Mouse (Mus musculus): ENCODE measurements around the gene Sept7. TPM values are rescaled to one million over a fixed set of nuclear protein-coding genes. Genes with fewer than 3 reads are reported as not detected.
A peak's percentile ranks its signal among the peaks of the same experiment; 100 is the strongest.
"Not testable (repeated sequence)": the region's sequence is repeated elsewhere in the genome, so short reads cannot be mapped to it uniquely, and the experiment has no call there.

The Sept7 gene
- polyA plus RNA-seq, 1 experiment from 2014 or later, result 137 TPM

- ATAC-seq, result no peak
- no peak overlapping the region for H3K4me2 ChIP-seq
- 71% methylated on average over 1 of the region's 1 CpGs for WGBS (ENCODE audit: insufficient replicate concordance)
These were observed 9.8 kb downstream of the Sept7 start for GRCm38 (mm10) chr9:25262087-25262486.

GRCm38 (mm10) chr9:25265795-25266194, 13.6 kb downstream of the Sept7 start:
- Histone ChIP-seq H3K27ac (no peak overlapping the region), H3K4me3 (no peak overlapping the region), H3K36me3 (peaks cover 35% of the 10 kb centered on the region), H3K4me2 (no peak overlapping the region), H3K4me1 (peaks cover 26% of the 10 kb centered on the region), H3K9ac (no peak overlapping the region), H3K27me3 (replicated peaks) (no peaks in the 10 kb centered on the region), H3K9me3 (replicated peaks) (no peaks in the 10 kb centered on the region)
- ATAC-seq, result no peak
- 86% methylated on average over 4 of the region's 4 CpGs for WGBS (ENCODE audit: insufficient replicate concordance)

More at GRCm38 (mm10) chr9:25262087-25262486, 9.8 kb downstream of the Sept7 start:
- H3K27me3 ChIP-seq (replicated peaks), result no peaks in the 10 kb centered on the region
- H3K4me3 ChIP-seq, result no peak overlapping the region
- H3K9ac ChIP-seq, result no peak overlapping the region
- no peak overlapping the region for H3K27ac ChIP-seq
- no peaks in the 10 kb centered on the region for H3K9me3 ChIP-seq (replicated peaks)
- H3K4me1 ChIP-seq, result peaks cover 21% of the 10 kb centered on the region
- peaks cover 14% of the 10 kb centered on the region for H3K36me3 ChIP-seq

- Histone ChIP-seq H3K36me3 (peaks cover 42% of the 10 kb centered on the region), H3K27ac (no peak overlapping the region), H3K27me3 (replicated peaks) (no peaks in the 10 kb centered on the region), H3K4me2 (no peak overlapping the region), H3K9ac (no peak overlapping the region), H3K4me1 (peaks cover 23% of the 10 kb centered on the region), H3K4me3 (no peak overlapping the region), H3K9me3 (replicated peaks) (no peaks in the 10 kb centered on the region)
- 51% methylated on average over 3 of the region's 3 CpGs for whole genome bisulfite sequencing (ENCODE audit: insufficient replicate concordance)
- peak; percentile 46; the same call in 1 of the 2 replicates for ATAC-seq
These were observed 14.9 kb downstream of the Sept7 start for GRCm38 (mm10) chr9:25267133-25267532.

GRCm38 (mm10) chr9:25267574-25267973, 15.3 kb downstream of the Sept7 start:
- Histone ChIP-seq H3K27me3 (replicated peaks) (no peaks in the 10 kb centered on the region), H3K4me3 (no peak overlapping the region), H3K36me3 (peaks cover 42% of the 10 kb centered on the region), H3K9me3 (replicated peaks) (no peaks in the 10 kb centered on the region), H3K27ac (no peak overlapping the region), H3K4me2 (no peak overlapping the region), H3K9ac (no peak overlapping the region), H3K4me1 (peaks cover 21% of the 10 kb centered on the region)
- 31% methylated on average over 2 of the region's 2 CpGs for WGBS (ENCODE audit: insufficient replicate concordance)
- ATAC-seq, result peak; percentile 77

GRCm38 (mm10) chr9:25271902-25272301, 19.7 kb downstream of the Sept7 start:
- H3K4me1 ChIP-seq, result peaks cover 14% of the 10 kb centered on the region
- H3K27ac ChIP-seq, result no peak overlapping the region
- H3K9ac ChIP-seq, result no peak overlapping the region
- H3K9me3 ChIP-seq (replicated peaks), result no peaks in the 10 kb centered on the region
- no peak overlapping the region for H3K4me2 ChIP-seq
- H3K4me3 ChIP-seq, result no peak overlapping the region
- peaks cover 37% of the 10 kb centered on the region for H3K36me3 ChIP-seq
- ATAC-seq, result no peak
- no peaks in the 10 kb centered on the region for H3K27me3 ChIP-seq (replicated peaks)
- WGBS (ENCODE audit: insufficient replicate concordance), result 74% methylated on average over 2 of the region's 2 CpGs

GRCm38 (mm10) chr9:25289796-25290195, 37.6 kb downstream of the Sept7 start:
- no peak overlapping the region for H3K9ac ChIP-seq
- H3K4me3 ChIP-seq, result no peak overlapping the region
- H3K27ac ChIP-seq, result no peak overlapping the region
- no peaks in the 10 kb centered on the region for H3K27me3 ChIP-seq (replicated peaks)
- WGBS (ENCODE audit: insufficient replicate concordance), result 91% methylated on average over 1 of the region's 1 CpGs
- H3K36me3 ChIP-seq, result peaks cover 56% of the 10 kb centered on the region
- no peaks in the 10 kb centered on the region for H3K9me3 ChIP-seq (replicated peaks)
- no peak for ATAC-seq
- H3K4me1 ChIP-seq, result 0 out of 2 replicates have a peak, but pooled peaks cover 2% of the 10 kb centered on the region
- H3K4me2 ChIP-seq, result no peak overlapping the region

- Histone ChIP-seq H3K9ac (no peak overlapping the region), H3K4me3 (no peak overlapping the region), H3K36me3 (peaks cover 42% of the 10 kb centered on the region), H3K9me3 (replicated peaks) (no peaks in the 10 kb centered on the region), H3K27me3 (replicated peaks) (no peaks in the 10 kb centered on the region), H3K4me2 (no peak overlapping the region), H3K27ac (no peak overlapping the region), H3K4me1 (no peaks in the 10 kb centered on the region)
- WGBS (ENCODE audit: insufficient replicate concordance), result 52% methylated on average over 1 of the region's 1 CpGs
- peak; percentile 60; the same call in 1 of the 2 replicates for ATAC-seq
These were observed 57.4 kb downstream of the Sept7 start for GRCm38 (mm10) chr9:25309505-25310182.

- H3K4me3 ChIP-seq, result no peak overlapping the region
- H3K27ac ChIP-seq, result no peak overlapping the region
- H3K9me3 ChIP-seq (replicated peaks), result no peaks in the 10 kb centered on the region
- WGBS (ENCODE audit: insufficient replicate concordance), result 67% methylated on average over 4 of the region's 4 CpGs
- H3K4me1 ChIP-seq, result no peaks in the 10 kb centered on the region
- no peak for ATAC-seq
- H3K4me2 ChIP-seq, result no peak overlapping the region
- peaks cover 19% of the 10 kb centered on the region for H3K36me3 ChIP-seq
- H3K9ac ChIP-seq, result no peak overlapping the region
- H3K27me3 ChIP-seq (replicated peaks), result no peaks in the 10 kb centered on the region
These were observed 62.1 kb downstream of the Sept7 start for GRCm38 (mm10) chr9:25314304-25314703.

GRCm38 (mm10) chr9:25317827-25318505, 65.7 kb downstream of the Sept7 start:
- H3K4me3 ChIP-seq, result no peak overlapping the region
- H3K4me1 ChIP-seq, result no peaks in the 10 kb centered on the region
- no peak; the same call in 1 of the 2 replicates for ATAC-seq
- H3K9ac ChIP-seq, result no peak overlapping the region
- 51% methylated on average over 4 of the region's 4 CpGs for WGBS (ENCODE audit: insufficient replicate concordance)
- peaks cover under 1% of the 10 kb centered on the region; the same call in 1 of the 2 replicates for H3K36me3 ChIP-seq
- H3K27ac ChIP-seq, result no peak overlapping the region
- H3K9me3 ChIP-seq (replicated peaks), result no peaks in the 10 kb centered on the region
- no peak overlapping the region for H3K4me2 ChIP-seq
- no peaks in the 10 kb centered on the region for H3K27me3 ChIP-seq (replicated peaks)

GRCm38 (mm10) chr9:25319676-25320075, 67.4 kb downstream of the Sept7 start:
- not testable (repeated sequence) for H3K9ac ChIP-seq; H3K27ac ChIP-seq; ATAC-seq; H3K4me1 ChIP-seq; H3K36me3 ChIP-seq; H3K27me3 ChIP-seq (replicated peaks); H3K9me3 ChIP-seq (replicated peaks); H3K4me2 ChIP-seq; H3K4me3 ChIP-seq
- WGBS (ENCODE audit: insufficient replicate concordance), result 82% methylated on average over 6 of the region's 6 CpGs

- no peak overlapping the region for H3K4me3 ChIP-seq
- WGBS (ENCODE audit: insufficient replicate concordance), result 62% methylated on average over 4 of the region's 4 CpGs
- ATAC-seq, result no peak
- no peak overlapping the region for H3K9ac ChIP-seq
- no peak overlapping the region for H3K27ac ChIP-seq
- H3K9me3 ChIP-seq (replicated peaks), result no peaks in the 10 kb centered on the region
- no peak overlapping the region for H3K4me2 ChIP-seq
- no peaks in the 10 kb centered on the region for H3K36me3 ChIP-seq
- H3K4me1 ChIP-seq, result no peaks in the 10 kb centered on the region
- no peaks in the 10 kb centered on the region for H3K27me3 ChIP-seq (replicated peaks)
These were observed 75.6 kb downstream of the Sept7 start for GRCm38 (mm10) chr9:25327727-25328370.

All from liver, embryonic 12.5 days (tissue).